Mouse (Mus musculus) erythroblast, embryonic 14.5 days (primary cell): ENCODE measurements around the gene Bcl6b.

ENCODE experiments used
- GATA1 ChIP-seq: IDR thresholded peaks from 2 replicates; pipeline ENCODE4 v1.6.1; 2012; ENCODE audit warnings: low read length, inconsistent platforms, mixed read lengths
- TAL1 ChIP-seq: IDR thresholded peaks from 3 replicates; pipeline ENCODE4 v1.6.1; 2012; ENCODE audit warnings: low read length, inconsistent platforms, mixed read lengths

DNA sequence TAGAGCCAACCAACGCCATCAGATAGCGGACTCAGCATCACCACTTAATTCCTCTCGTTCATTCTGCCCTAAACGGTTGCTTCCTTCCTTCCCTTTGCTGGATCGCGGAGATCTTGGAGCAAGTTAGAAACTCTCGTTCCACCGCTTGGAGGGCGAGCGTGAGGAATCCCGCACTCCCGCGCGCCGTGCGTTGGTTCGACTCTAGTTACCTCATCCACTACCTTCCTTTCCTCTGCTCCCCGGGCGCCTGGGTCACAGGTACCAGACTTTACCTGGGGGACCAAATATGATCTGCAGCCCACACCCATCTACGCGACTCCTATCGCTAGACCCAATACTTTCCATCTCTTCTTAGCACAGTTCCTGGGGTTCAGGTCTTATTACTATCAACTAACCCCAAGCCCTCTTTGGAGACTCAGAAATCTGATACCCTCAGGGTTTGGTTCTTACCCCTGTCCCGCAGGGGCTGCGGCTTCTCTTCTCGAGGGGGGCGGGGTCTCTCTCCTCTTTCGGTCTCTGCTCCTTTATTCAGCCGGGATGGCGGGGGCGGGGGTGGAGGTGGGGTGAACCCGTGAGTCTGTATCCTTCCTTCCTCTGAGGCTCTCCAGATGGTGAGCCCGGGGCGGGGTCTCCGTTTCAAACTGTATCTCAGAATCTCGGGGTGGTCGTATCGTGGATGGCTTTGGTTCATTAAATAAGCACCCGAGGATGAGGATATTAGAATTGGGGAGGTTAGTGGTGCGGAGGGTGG, at the start of gene Bcl6b:
- peak; percentile 44; the same call in 1 of the 2 replicates for TF ChIP-seq GATA1
- no peak for TF ChIP-seq TAL1
